ENCODE assay signal across 8 mouse cellular contexts in genomic region chr7:3303276-3303781, GRCm38 (mm10). TPM values are rescaled to one million over a fixed set of nuclear protein-coding genes. Genes with fewer than 3 reads are reported as not detected.
DNase-seq lines count a peak whose midpoint lies in the region; ATAC-seq and TF ChIP-seq lines count a peak whose summit lies in the region.

No protein-coding gene starts in this region.

- under 1% methylated on average over 26 of the region's 29 CpGs for WGBS in kidney, embryonic 14.5 days
- under 1% methylated on average over 29 of the region's 29 CpGs for WGBS in forebrain, embryonic 11.5 days
- WGBS in hindbrain, postnatal 0 days: 2% methylated on average over 27 of the region's 29 CpGs
- WGBS in liver, embryonic 11.5 days: under 1% methylated on average over 27 of the region's 29 CpGs
- WGBS in neural tube, embryonic 11.5 days: 0% methylated on average over 25 of the region's 29 CpGs

- H3K36me3 ChIP-seq in kidney, embryonic 14.5 days (ENCODE audit: control insufficient read depth, insufficient read depth, low read length): peaks cover 4% of the 10 kb centered on the region; the same call in 1 of the 2 replicates
- no peaks in the 10 kb centered on the region for H3K36me3 ChIP-seq in forebrain, embryonic 11.5 days (ENCODE audit: control insufficient read depth, insufficient read depth, low read length)
- H3K36me3 ChIP-seq in hindbrain, postnatal 0 days (ENCODE audit: insufficient read depth, low read length): peaks cover under 1% of the 10 kb centered on the region; the same call in 1 of the 2 replicates
- no peaks in the 10 kb centered on the region for H3K36me3 ChIP-seq in liver, embryonic 11.5 days (ENCODE audit: control insufficient read depth, insufficient read depth, low read length)
- no peaks in the 10 kb centered on the region for H3K36me3 ChIP-seq in neural tube, embryonic 11.5 days (ENCODE audit: control insufficient read depth, insufficient read depth, low read length)

- H3K4me3 ChIP-seq in kidney, embryonic 14.5 days (ENCODE audit: low read length): peak overlapping the region; percentile 37
- H3K4me3 ChIP-seq in bone marrow macrophage, adult 2 months (ENCODE audit: insufficient read depth, low read length): peak overlapping the region; percentile 52
- peak overlapping the region; percentile 38 for H3K4me3 ChIP-seq in forebrain, embryonic 11.5 days (ENCODE audit: low read depth, low read length)
- peak overlapping the region; percentile 55 for H3K4me3 ChIP-seq in hindbrain, postnatal 0 days (ENCODE audit: low read length)
- H3K4me3 ChIP-seq in liver, embryonic 11.5 days (ENCODE audit: low read depth, low read length): peak overlapping the region; percentile 33
- H3K4me3 ChIP-seq in neural tube, embryonic 11.5 days (ENCODE audit: low read depth, low read length): peak overlapping the region; percentile 37

- 0 out of 2 replicates have a peak overlapping the region, but pooled peaks have one; percentile 23 for H3K9ac ChIP-seq in kidney, embryonic 14.5 days (ENCODE audit: low read depth, low read length)
- peak overlapping the region; percentile 39 for H3K9ac ChIP-seq in forebrain, embryonic 11.5 days (ENCODE audit: low read length)
- peak overlapping the region; percentile 54 for H3K9ac ChIP-seq in hindbrain, postnatal 0 days (replicated peaks; ENCODE audit: low read length)
- no peak overlapping the region for H3K9ac ChIP-seq in liver, embryonic 11.5 days (ENCODE audit: low read depth, low read length)
- H3K9ac ChIP-seq in neural tube, embryonic 11.5 days (ENCODE audit: low read length): peak overlapping the region; percentile 26

- no peak for TF ChIP-seq POLR2A in bone marrow macrophage, adult 2 months (IDR thresholded peaks at IDR 0.05; ENCODE audit: borderline replicate concordance, low read depth, low read length)

- DNase-seq in kidney, adult 11 months: no peak
- DNase-seq in forebrain, embryonic 11.5 days (ENCODE audit: low spot score): peak; percentile 82
- DNase-seq in hindbrain, postnatal 0 days (ENCODE audit: low spot score): peak; percentile 73
- DNase-seq in liver, embryonic 11.5 days (ENCODE audit: low spot score): peak; percentile 44
- peak; percentile 55 for DNase-seq in neural tube, embryonic 11.5 days (ENCODE audit: low spot score)
- no peak for DNase-seq in c-Kit-positive CD71-positive TER-119-positive erythroid progenitor cells, embryonic 14.5 days (ENCODE audit: low spot score)

- H3K27me3 ChIP-seq in kidney, embryonic 14.5 days (ENCODE audit: control insufficient read depth, insufficient read depth, low read length): peaks cover 38% of the 10 kb centered on the region
- peaks cover 21% of the 10 kb centered on the region; the same call in 1 of the 2 replicates for H3K27me3 ChIP-seq in forebrain, embryonic 11.5 days (ENCODE audit: control insufficient read depth, insufficient read depth, low read length)
- H3K27me3 ChIP-seq in hindbrain, postnatal 0 days (ENCODE audit: insufficient read depth, low read length): no peaks in the 10 kb centered on the region; the same call in 1 of the 2 replicates
- H3K27me3 ChIP-seq in liver, embryonic 11.5 days (replicated peaks; ENCODE audit: control insufficient read depth, insufficient read depth, low read length): peaks cover 51% of the 10 kb centered on the region
- H3K27me3 ChIP-seq in neural tube, embryonic 11.5 days (ENCODE audit: control insufficient read depth, insufficient read depth, low read length): peaks cover 25% of the 10 kb centered on the region

- H3K27ac ChIP-seq in kidney, embryonic 14.5 days (ENCODE audit: low read depth, low read length): no peak overlapping the region
- H3K27ac ChIP-seq in bone marrow macrophage, adult 2 months (ENCODE audit: insufficient read depth, low read depth, low read length): no peak overlapping the region
- H3K27ac ChIP-seq in forebrain, embryonic 11.5 days (ENCODE audit: low read depth, low read length): no peak overlapping the region
- no peak overlapping the region for H3K27ac ChIP-seq in hindbrain, postnatal 0 days
- no peak overlapping the region for H3K27ac ChIP-seq in liver, embryonic 11.5 days (ENCODE audit: low read depth, low read length)
- H3K27ac ChIP-seq in neural tube, embryonic 11.5 days (ENCODE audit: low read depth, low read length): no peak overlapping the region

- peaks cover 9% of the 10 kb centered on the region; the same call in 1 of the 2 replicates for H3K4me1 ChIP-seq in kidney, embryonic 14.5 days (ENCODE audit: control insufficient read depth, insufficient read depth, low read length)
- H3K4me1 ChIP-seq in bone marrow macrophage, adult 2 months (ENCODE audit: control insufficient read depth, insufficient read depth, low read length): peaks cover 15% of the 10 kb centered on the region
- peaks cover 13% of the 10 kb centered on the region for H3K4me1 ChIP-seq in forebrain, embryonic 11.5 days (replicated peaks; ENCODE audit: control insufficient read depth, insufficient read depth, low read length)
- 0 out of 2 replicates have a peak, but pooled peaks cover 5% of the 10 kb centered on the region for H3K4me1 ChIP-seq in hindbrain, postnatal 0 days (ENCODE audit: insufficient read depth, low read length)
- peaks cover 8% of the 10 kb centered on the region for H3K4me1 ChIP-seq in liver, embryonic 11.5 days (replicated peaks; ENCODE audit: control insufficient read depth, insufficient read depth, low read length)
- peaks cover 15% of the 10 kb centered on the region for H3K4me1 ChIP-seq in neural tube, embryonic 11.5 days (ENCODE audit: control insufficient read depth, insufficient read depth, low read length)

- H3K9me3 ChIP-seq in kidney, embryonic 14.5 days (ENCODE audit: control insufficient read depth, low read length): no peaks in the 10 kb centered on the region
- H3K9me3 ChIP-seq in forebrain, embryonic 11.5 days (ENCODE audit: control insufficient read depth, low read length): no peaks in the 10 kb centered on the region
- no peaks in the 10 kb centered on the region for H3K9me3 ChIP-seq in hindbrain, postnatal 0 days (ENCODE audit: low read length)
- H3K9me3 ChIP-seq in liver, embryonic 11.5 days (ENCODE audit: control insufficient read depth, low read length): no peaks in the 10 kb centered on the region
- no peaks in the 10 kb centered on the region for H3K9me3 ChIP-seq in neural tube, embryonic 11.5 days (ENCODE audit: control insufficient read depth, low read length)

- H3K4me2 ChIP-seq in kidney, embryonic 14.5 days (replicated peaks; ENCODE audit: low read depth, low read length): peak overlapping the region; percentile 56
- H3K4me2 ChIP-seq in forebrain, embryonic 11.5 days (ENCODE audit: low read depth, low read length, severe bottlenecking): peak overlapping the region; percentile 87
- peak overlapping the region; percentile 88 for H3K4me2 ChIP-seq in hindbrain, postnatal 0 days (ENCODE audit: low read depth, low read length)
- H3K4me2 ChIP-seq in liver, embryonic 11.5 days: peak overlapping the region; percentile 62
- peak overlapping the region; percentile 72 for H3K4me2 ChIP-seq in neural tube, embryonic 11.5 days (ENCODE audit: low read depth)

- no peak for TF ChIP-seq CTCF in bone marrow macrophage, adult 2 months (IDR thresholded peaks at IDR 0.05; ENCODE audit: low read depth, low read length)
- no peak for TF ChIP-seq CTCF in hindbrain, postnatal 0 days (IDR thresholded peaks at IDR 0.05; ENCODE audit: low read depth)

- peak; percentile 65 for ATAC-seq in kidney, embryonic 14.5 days (ENCODE audit: low FRiP score, low TSS enrichment)
- ATAC-seq in forebrain, embryonic 11.5 days (replicated peaks; ENCODE audit: low FRiP score): peak; percentile 59
- peak; percentile 61 for ATAC-seq in hindbrain, postnatal 0 days
- 0 out of 2 replicates have a peak, but pooled peaks have one; percentile 37 for ATAC-seq in liver, embryonic 11.5 days (replicated peaks; ENCODE audit: low FRiP score)
- ATAC-seq in neural tube, embryonic 11.5 days (ENCODE audit: insufficient read depth, low FRiP score, low TSS enrichment): peak; percentile 63

RNA-seq across cellular contexts. Expression of gene Prkcg, which starts 14.3 kb away (rescaled TPM):
- 0.10 and 0.28 TPM in 2 replicates for polyA plus RNA-seq in kidney, embryonic 14.5 days (2014; fragmentation: Nextera tagmentation; extraction: Ambion mirVana)
- polyA plus RNA-seq in bone marrow macrophage, adult 2 months (2012; ENCODE audit: insufficient read depth, insufficient read length, missing spikeins): 1.6 and 4.7 TPM in 2 replicates
- polyA plus RNA-seq in forebrain, embryonic 11.5 days (2014; fragmentation: Nextera tagmentation; extraction: Ambion mirVana): 0.99 and 1.0 TPM in 2 replicates
- 6.7 and 8.0 TPM in 2 replicates for total RNA-seq in hindbrain, postnatal 0 days (2014; rRNA removed)
- polyA plus RNA-seq in hindbrain, postnatal 0 days (2015; fragmentation: Nextera tagmentation; extraction: Ambion mirVana): 4.2 and 5.7 TPM in 2 replicates
- polyA plus RNA-seq in liver, embryonic 11.5 days (2014; fragmentation: Nextera tagmentation; extraction: Ambion mirVana): not detected in 2 replicates
- polyA plus RNA-seq in neural tube, embryonic 11.5 days (2014; fragmentation: Nextera tagmentation; extraction: Ambion mirVana): 0.32 and 0.77 TPM in 2 replicates

RNA-seq across cellular contexts. Expression of gene Myadm, which starts 14.4 kb away (rescaled TPM):
- polyA plus RNA-seq in kidney, embryonic 14.5 days (2014; fragmentation: Nextera tagmentation; extraction: Ambion mirVana): 50.5 and 81.3 TPM in 2 replicates
- 256 and 280 TPM in 2 replicates for polyA plus RNA-seq in bone marrow macrophage, adult 2 months (2012; ENCODE audit: insufficient read depth, insufficient read length, missing spikeins)
- 29.1 and 36.2 TPM in 2 replicates for polyA plus RNA-seq in forebrain, embryonic 11.5 days (2014; fragmentation: Nextera tagmentation; extraction: Ambion mirVana)
- 22.6 and 42.7 TPM in 2 replicates for total RNA-seq in hindbrain, postnatal 0 days (2014; rRNA removed)
- 25.9 and 29.1 TPM in 2 replicates for polyA plus RNA-seq in hindbrain, postnatal 0 days (2015; fragmentation: Nextera tagmentation; extraction: Ambion mirVana)
- 31.3 and 32.7 TPM in 2 replicates for polyA plus RNA-seq in liver, embryonic 11.5 days (2014; fragmentation: Nextera tagmentation; extraction: Ambion mirVana)
- 46.7 and 48.3 TPM in 2 replicates for polyA plus RNA-seq in neural tube, embryonic 11.5 days (2014; fragmentation: Nextera tagmentation; extraction: Ambion mirVana)

RNA-seq across cellular contexts. Expression of gene Cacng7, which starts 29.4 kb away (rescaled TPM):
- 2.2 and 2.8 TPM in 2 replicates for polyA plus RNA-seq in kidney, embryonic 14.5 days (2014; fragmentation: Nextera tagmentation; extraction: Ambion mirVana)
- 0.48 TPM in 1 of 2 replicates, not detected in the other for polyA plus RNA-seq in bone marrow macrophage, adult 2 months (2012; ENCODE audit: insufficient read depth, insufficient read length, missing spikeins)
- polyA plus RNA-seq in forebrain, embryonic 11.5 days (2014; fragmentation: Nextera tagmentation; extraction: Ambion mirVana): 4.9 and 5.6 TPM in 2 replicates
- total RNA-seq in hindbrain, postnatal 0 days (2014; rRNA removed): 115 and 116 TPM in 2 replicates
- 4.0 and 4.6 TPM in 2 replicates for polyA plus RNA-seq in hindbrain, postnatal 0 days (2015; fragmentation: Nextera tagmentation; extraction: Ambion mirVana)
- polyA plus RNA-seq in liver, embryonic 11.5 days (2014; fragmentation: Nextera tagmentation; extraction: Ambion mirVana): 0.29 and 0.42 TPM in 2 replicates
- 2.9 and 3.5 TPM in 2 replicates for polyA plus RNA-seq in neural tube, embryonic 11.5 days (2014; fragmentation: Nextera tagmentation; extraction: Ambion mirVana)

RNA-seq across cellular contexts. Expression of gene Nlrp12, which starts 53.8 kb away (rescaled TPM):
- polyA plus RNA-seq in kidney, embryonic 14.5 days (2014; fragmentation: Nextera tagmentation; extraction: Ambion mirVana): 0.03 TPM in 1 of 2 replicates, not detected in the other
- not detected in 2 replicates for polyA plus RNA-seq in bone marrow macrophage, adult 2 months (2012; ENCODE audit: insufficient read depth, insufficient read length, missing spikeins)
- polyA plus RNA-seq in forebrain, embryonic 11.5 days (2014; fragmentation: Nextera tagmentation; extraction: Ambion mirVana): not detected in 2 replicates
- 0.10 TPM in 1 of 2 replicates, not detected in the other for total RNA-seq in hindbrain, postnatal 0 days (2014; rRNA removed)
- 0.03 and 0.05 TPM in 2 replicates for polyA plus RNA-seq in hindbrain, postnatal 0 days (2015; fragmentation: Nextera tagmentation; extraction: Ambion mirVana)
- polyA plus RNA-seq in liver, embryonic 11.5 days (2014; fragmentation: Nextera tagmentation; extraction: Ambion mirVana): 0.06 and 0.07 TPM in 2 replicates
- not detected in 2 replicates for polyA plus RNA-seq in neural tube, embryonic 11.5 days (2014; fragmentation: Nextera tagmentation; extraction: Ambion mirVana)

Comparison
In these comparisons a context has a peak if more than half of its experiments do, and no peak if none do; other contexts are left out.
1. DNase-seq: peak in forebrain, embryonic 11.5 days (single experiment), hindbrain, postnatal 0 days (single experiment), liver, embryonic 11.5 days (single experiment) and neural tube, embryonic 11.5 days (single experiment); none in kidney, adult 11 months (single experiment) and c-Kit-positive CD71-positive TER-119-positive erythroid progenitor cells, embryonic 14.5 days (single experiment).
2. Peak in every context shown above with its lines, with median percentiles within 50 percentile points of each other: ATAC-seq, H3K4me2 ChIP-seq and H3K4me3 ChIP-seq.